Mouse (Mus musculus) lung, postnatal 10 days (tissue): ENCODE results near the gene Mzf1.
"Not testable (repeated sequence)": the region's sequence is repeated elsewhere in the genome, so short reads cannot be mapped to it uniquely, and the experiment has no call there.

Source experiments
- DNase-seq: peaks from one replicate; pipeline ENCODE4 v3.0.0; 2021

Mzf1 gene

DNA sequence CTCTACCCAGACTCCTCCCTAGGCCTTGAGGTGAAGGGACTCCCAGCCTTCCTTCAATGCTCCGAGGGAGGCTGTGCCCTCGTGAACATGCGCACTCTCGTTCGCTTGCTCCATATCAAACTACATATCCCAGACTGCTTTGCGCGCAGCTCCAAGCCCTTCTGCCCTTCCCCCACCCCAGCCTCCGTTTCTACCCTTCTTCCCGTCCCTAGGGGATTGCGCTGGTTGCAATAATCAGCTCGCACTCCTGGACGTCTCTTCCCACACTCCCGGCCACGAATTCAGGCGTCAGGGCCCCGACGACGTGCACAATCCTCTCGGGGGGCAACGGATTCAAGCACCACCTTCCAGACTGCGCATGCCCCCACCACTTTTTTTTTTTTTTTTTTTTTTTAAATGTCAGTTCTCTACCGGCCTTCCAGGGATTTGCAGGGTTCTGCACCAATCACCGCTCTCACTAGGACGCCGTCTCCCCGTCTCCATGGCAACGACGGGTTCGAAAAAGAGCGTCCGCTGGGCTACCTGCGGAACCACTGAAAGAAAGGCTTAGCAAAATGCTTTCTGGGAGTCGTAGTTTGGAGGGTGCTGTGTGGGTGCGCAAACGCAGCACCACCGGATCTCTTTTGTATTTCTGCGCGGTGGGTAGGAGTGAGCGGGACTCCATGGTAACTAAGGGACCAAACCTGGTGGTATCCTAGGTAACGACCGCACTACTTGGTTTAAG lies at the start of gene Mzf1:
TSS of gene Mzf1 (minus strand) at position 478 of the 724 bp plus-strand sequence.
- DNase-seq, result peak; percentile 96

GRCm38 (mm10) chr7:13095073-13095472 lies 40.5 kb upstream of the Mzf1 start, which contains the start of gene Vmn1r85:
Gene Vmn1r85, minus strand, starts transcription at chr7:13095173.
- DNase-seq, result no peak

GRCm38 (mm10) chr7:13072293-13072692 lies 17.7 kb upstream of the Mzf1 start:
- DNase-seq, result no peak

- not testable (repeated sequence) for DNase-seq
These were observed 8.8 kb upstream of the Mzf1 start for GRCm38 (mm10) chr7:13063399-13063798.

GRCm38 (mm10) chr7:13059536-13059935 lies 5.0 kb upstream of the Mzf1 start:
- no peak for DNase-seq

GRCm38 (mm10) chr7:13056913-13057700 lies 2.5 kb upstream of the Mzf1 start:
- DNase-seq, result no peak

DNA sequence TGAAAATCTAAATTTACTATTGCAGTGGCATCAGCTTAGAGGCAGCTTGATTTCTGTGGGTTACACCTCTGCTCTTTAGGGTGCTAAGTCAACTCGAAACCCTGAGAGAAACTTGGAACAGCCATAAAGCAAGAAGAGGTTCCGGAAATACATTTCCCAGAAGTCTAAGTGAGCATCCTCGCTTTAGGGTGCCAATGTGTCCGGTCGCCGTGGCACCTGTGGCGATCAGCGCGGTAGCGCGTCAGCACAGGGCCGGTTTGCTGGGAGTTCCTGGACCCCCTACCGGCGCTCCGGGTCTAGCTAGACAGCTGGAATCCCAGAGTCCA lies 640 bp downstream of the Mzf1 start:
- no peak for DNase-seq

- no peak for DNase-seq
These were observed 1.1 kb downstream of the Mzf1 start for GRCm38 (mm10) chr7:13053501-13053900.

DNA sequence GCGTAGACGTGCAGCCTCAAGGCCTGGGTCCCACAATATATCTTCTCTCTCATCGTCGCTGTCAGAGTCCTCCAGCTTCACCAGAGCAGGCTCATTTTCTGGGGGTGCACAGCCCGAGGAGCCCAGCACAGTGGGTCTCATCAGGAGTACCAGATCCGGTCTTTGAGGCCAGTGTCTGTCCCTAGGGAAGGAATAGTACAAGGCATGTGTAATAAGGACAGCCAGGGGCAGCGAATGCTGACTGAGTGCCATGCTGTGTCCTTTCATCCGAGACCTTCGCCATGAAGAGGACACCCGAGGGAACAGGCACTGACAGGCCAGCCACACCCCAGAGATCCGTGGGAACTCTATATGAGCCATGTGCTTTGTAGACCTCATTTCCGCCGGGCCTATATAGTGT lies 1.6 kb downstream of the Mzf1 start:
- no peak for DNase-seq

DNA sequence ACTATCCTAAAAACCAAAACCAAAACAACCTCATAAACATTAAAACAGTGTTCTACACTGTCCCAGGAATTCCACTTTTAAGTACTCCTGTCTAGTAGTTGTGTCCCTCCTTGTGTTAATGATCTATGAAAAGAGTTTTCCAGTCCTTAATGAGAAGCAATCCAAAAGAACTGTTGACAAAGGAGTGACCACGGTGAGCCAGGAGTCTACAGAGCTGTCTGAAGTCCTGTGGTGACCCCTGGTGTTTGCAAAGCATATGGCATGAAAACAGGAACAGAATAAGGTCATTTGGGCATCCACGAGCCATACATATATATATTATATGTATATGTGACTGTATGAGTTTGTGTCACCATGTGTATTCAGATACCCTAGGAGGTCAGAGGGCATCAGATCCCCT lies 8.5 kb downstream of the Mzf1 start:
- DNase-seq, result peak; percentile 81

- no peak for DNase-seq
These were observed 10.3 kb downstream of the Mzf1 start for GRCm38 (mm10) chr7:13044254-13044625.

DNA sequence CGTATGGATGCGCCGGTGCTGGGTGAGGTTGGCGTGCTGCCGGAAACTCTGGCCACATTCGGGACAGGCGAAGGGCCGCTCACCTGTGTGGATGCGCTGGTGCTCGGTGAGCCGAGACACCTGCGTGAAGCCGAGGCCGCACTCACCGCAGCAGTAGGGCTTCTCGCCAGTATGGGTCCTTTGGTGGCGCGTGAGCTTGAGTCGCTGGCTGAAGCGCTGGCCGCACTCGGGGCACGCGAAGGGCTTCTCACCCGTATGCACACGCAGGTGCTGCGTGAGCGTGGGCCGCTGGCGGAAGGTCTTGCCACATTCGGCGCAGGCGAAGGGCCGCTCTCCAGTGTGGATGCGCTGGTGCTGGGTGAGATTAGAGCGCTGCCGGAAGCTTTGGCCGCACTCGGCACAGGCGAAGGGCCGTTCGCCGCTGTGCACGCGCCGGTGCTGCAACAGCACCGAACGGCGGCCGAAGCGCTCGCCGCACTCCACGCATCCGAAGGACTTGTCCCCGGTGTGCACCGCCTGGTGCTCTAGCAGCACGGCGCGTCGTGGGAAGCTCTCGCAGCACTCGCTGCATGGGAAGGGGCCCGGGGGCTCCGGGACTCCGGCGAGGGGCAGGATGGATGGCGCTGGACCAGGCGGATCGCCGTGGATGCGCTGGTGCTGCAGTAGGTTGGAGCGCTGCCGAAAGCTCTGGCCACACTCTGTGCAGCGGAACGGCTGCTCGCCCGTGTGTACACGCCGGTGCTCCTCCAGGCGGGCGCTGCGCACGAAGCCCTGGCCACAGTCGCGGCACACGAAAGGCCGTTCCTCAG lies 10.9 kb downstream of the Mzf1 start:
- DNase-seq, result peak; percentile 37

GRCm38 (mm10) chr7:13043120-13043444 lies 11.5 kb downstream of the Mzf1 start:
- no peak for DNase-seq

DNA sequence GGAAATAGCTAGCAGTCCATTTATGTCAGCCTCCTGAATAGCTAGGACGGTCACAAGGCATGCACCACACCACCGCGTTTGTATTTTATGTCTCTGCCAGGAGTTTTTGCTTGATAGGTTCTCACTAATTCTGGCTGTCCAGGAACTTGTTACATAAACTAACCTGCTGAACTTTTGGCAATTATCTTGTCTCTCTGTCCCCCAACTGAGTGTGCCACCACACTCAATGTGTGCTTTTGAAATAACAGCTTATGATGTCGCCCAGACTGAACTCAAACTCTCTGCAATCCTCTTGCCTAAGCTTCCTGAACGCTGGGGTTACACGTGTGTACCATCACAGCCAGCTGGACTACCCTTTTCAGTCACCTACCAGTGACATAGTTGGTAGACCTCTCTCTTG lies 12.1 kb downstream of the Mzf1 start:
- DNase-seq, result no peak

DNA sequence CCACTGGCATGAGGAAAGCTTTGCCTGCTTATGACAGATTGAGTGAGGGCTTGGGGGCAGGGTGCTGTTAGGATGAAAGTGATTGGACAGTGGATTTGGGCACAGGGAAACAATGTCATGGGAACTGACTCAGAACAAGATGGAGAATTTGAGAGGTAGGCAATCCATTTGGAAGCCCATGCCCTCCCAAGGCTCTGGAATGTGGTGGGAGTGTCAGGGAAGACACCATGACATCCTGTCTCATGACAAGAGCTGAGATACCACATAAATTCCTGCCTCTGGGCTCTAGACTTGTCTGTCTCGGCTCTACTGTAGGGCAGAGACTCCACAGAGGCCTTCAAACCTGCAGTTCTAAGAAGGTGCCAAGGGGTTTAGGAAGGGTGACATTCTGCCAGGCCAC lies 13.3 kb downstream of the Mzf1 start:
- no peak for DNase-seq

DNA sequence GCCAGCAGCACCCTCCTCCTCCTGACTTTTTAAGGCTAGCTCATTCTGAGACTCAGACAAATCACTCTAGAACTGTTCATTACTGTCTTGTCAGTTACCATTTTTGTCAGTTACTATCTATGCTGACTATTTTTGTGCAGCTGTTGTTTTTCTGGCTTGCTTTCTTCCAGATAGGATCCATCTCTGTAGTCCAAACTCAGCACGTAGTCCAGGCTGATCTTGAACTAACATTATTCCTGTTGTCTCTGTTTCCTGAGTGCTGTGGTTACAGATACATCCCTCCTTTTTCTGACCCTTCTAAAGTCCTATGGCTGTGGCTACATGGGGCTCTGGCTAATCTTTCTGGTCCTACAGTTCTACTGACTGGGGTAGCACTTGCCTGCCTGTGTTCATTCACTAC lies 15.4 kb downstream of the Mzf1 start:
- no peak for DNase-seq

DNA sequence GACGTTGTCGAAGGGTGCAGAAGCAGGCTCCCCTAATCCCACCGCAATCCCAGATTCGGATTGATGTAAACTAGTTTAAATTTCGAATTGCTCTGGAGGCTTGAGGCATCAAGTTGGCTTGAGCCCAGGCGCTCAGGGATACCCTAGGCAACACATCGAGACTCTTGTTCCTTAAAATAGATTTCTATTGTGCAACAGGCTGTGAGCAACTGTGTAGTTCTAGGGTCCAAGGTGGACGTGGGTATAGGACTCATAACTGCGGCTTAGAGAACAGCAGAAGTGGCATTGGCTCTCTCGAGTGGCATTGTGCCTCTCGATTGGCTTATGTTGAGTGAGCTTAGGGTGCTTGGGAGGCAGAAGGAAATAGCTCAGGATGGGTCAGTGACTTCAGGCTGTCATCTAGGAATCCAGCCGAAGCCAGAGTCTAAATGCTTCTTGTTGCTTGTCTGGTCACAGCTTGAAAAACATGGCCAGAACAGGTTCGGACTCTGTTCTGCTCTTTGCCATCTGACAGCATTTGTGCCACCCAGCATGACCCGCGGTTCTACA lies 15.9 kb downstream of the Mzf1 start:
- DNase-seq, result no peak

DNA sequence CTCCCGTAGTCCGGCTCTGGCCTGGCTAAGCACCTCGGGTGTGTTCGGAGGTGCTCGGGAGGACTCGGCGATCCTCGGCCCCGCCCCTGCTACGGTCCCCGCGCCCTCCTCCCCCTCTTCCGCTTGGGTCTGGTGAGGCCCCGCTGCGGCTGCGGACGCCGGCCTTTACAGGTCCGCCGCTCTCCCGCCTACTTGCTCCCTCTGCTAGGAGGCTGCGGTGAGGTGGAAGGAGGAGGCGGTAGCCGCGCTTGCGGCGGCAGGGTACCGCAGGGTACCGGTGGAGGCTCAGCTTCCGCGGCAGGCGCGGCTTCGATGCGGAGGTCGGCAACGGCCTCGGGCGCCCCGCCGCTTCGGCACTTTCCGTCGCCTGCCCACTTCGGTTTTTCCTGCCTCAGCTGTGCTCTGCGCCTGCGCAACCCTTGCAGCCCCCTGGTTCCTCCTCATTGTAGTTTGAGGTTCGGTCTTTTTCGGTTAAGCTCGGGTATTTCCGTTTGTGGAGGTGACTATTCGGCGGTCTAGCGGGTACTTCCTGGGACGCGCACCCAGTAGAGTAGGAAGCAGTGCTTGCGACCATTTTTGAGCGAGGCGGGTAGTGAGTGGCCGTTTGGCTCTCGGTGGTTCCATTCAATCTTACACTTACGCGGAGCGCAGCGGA lies 16.5 kb downstream of the Mzf1 start, which contains the start of gene Ube2m:
TSS of gene Ube2m (minus strand) at position 375 of the 655 bp plus-strand sequence.
- DNase-seq, result peak; percentile 100

GRCm38 (mm10) chr7:13037366-13037765 lies 17.2 kb downstream of the Mzf1 start:
- DNase-seq, result no peak

GRCm38 (mm10) chr7:13036806-13037205 lies 17.8 kb downstream of the Mzf1 start:
- DNase-seq, result no peak

- peak; percentile 24 for DNase-seq
These were observed 19.2 kb downstream of the Mzf1 start for GRCm38 (mm10) chr7:13035211-13035855.
